Mouse (Mus musculus) adrenal gland, postnatal 36 days (tissue): ENCODE measurements around the gene Ada. TPM values are rescaled to one million over a fixed set of nuclear protein-coding genes. Genes with fewer than 3 reads are reported as not detected.
"Not testable (repeated sequence)": the region's sequence is repeated elsewhere in the genome, so short reads cannot be mapped to it uniquely, and the experiment has no call there.

ENCODE experiments used
- DNase-seq, 2 experiments: peaks; one replicate each; pipeline ENCODE4 v3.0.0; 2021; ENCODE audit warnings: mixed read lengths in 1 of 2
- total RNA-seq, 2 experiments: library from RNA; stranded (reverse); gene quantifications; 2 replicates each; pipeline ENCODE4 v1.2.3; 2021

The Ada gene
- total RNA-seq, 2 experiments from 2014 or later = 3.6 to 4.9 TPM

DNA sequence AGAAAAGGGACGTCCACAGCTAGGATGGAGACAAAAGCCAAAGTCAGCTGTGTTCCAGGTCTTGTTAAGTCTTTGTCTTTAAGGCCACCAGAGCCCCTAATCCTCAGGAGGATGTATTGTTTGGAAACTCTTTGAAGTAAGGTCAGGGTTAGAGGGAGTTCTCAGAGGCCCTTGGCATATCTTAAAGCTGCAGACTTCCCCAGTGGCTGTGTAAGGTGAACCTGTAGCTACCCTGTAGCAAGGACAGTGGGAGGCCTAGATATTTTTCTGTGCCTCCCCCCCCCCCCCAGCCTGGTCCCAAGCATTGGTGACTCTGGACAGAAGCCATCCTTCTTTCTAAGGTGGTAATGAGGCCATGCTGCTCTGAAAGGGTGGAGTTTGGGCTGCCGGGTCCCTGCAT is 53.3 kb downstream of the Ada start:
- no peak for DNase-seq

DNA sequence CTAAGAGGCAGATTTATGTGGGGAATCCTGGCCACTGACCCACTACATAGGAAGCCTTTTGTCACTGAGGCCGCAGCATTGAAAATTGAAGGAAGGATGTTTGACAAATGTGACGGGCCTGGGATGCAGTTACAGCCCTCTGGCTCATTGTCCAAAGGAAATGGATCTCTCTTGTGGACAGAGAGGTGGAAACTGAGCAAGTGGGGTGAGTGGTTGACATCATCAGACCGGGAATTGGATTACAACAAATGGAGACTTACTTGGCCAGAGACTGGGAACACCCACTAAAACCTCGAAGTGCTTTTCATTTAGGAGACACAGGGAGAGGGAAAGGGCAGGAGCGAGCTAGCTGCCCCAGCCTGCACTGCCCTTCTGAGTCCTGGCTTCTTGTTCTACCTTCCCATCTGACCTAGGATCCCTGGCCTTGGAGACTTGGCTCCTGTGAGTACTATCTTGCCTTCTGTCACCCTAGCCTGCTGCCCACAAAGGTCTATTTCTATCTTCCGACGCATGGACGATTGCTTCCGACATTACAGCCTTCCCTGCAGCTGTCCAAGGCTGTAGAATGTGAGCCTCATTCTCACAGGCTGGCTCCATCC is 56.2 kb downstream of the Ada start:
- DNase-seq = no peak

DNA sequence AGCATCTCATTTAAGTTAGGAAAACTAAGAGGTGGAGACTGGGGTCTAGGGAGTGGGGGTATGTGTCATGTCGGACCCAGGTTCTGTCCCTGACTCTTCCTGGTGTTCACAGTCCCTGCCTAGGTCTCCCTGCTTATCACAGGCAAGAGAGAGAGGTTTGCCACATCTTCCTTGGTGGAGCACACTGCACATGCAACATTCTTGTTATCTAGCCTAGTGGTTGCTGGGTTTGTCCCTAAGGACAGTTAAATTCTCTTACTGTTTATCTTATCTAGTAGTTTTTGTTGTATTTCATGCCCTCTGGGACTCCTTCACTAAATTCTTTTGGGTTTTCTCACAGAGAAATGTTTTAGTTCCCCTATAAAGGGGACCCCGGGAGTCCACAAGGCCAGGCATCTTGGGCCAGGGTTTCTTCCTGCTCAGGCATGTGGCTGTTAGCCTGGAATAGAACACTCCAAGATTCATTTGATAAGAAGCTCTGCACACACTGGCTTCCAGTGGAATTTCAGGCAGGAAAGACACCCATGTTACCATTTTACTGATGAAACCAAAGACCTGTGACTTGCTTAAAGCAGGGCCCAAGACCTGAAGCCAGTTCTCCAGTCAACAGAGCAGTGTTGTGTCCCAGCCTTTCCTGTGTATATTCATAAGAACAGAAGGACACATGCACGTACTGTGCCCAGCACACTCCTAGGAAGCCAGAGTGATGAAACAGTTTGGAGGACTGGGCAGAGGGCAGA is 57.0 kb downstream of the Ada start:
- DNase-seq = no peak

DNA sequence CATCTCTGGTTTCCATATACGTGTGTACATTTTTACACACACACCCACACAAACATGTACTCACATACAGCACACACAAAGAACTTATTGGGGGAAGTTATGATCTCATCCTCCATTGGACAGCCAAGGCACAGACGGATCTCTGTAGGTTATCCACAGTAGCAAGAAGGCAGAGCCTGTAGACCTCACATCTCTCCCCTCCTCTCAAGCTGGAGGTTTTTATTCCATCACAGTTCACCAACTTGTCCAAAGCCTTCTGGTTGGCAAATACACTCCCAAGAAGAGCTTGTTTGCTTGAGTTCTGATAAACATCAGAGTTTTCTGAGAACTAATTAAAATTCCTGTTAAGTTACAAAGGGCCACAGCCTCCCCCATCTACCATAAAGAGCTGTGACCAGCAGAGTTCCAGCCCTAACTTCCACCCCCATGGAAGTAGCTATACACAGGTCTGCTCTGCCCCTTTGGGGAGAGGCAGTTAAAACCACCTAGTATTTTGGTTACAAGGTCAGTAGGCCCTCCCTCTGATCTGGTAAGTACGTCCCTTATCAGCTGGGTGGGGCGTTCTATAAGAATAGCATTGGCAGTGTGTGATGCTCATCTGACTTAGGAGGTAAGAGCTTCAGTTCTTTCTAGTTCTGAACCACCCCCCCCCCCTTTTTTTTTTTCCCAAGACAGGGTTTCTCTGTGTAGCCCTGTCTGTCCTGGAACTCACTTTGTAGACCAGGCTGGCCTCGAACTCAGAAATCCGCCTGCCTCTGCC is 58.0 kb downstream of the Ada start:
- no peak for DNase-seq

DNA sequence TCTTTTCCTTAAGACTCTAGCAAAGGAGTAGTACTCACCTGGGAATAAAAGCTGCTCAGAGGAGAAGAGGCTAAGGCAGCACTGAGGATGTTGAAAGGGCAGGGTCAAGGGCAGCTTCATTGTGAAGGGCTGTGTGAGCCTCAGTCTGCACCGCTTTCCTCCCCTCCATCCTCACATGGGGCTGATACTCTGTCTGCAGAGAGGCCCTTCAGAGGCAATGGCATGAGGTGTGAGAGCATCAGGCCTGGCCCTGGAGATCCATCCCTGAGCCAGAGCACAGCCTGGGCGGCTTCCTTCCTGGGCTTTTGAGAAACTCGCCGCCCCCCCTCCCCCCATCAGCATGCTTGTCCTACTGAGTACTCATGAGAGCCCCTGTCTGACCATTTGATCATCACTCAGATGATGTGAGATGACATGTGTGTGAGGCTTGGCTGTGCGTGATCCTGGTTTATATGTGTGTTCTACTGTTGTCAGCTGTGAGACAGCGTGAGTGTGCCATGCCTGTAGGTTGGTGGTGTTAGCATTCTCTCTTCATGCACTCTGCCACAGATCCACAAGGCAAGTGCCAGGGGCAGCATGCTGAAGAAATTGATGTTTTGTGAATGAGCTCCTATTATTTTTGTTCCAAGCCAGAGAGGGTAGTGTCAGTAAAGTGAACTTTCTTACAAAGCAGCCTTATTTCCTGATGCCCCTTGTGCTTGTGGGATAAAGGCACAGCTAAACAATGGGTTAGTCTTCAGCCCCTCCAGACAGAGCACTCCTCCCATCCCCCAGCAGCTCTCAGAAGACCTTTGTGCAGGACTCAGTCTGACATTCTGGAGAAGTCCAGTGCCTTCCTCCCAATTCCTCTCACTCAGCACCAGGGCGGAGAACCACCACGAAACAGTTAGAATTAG is 59.4 kb downstream of the Ada start:
- no peak for DNase-seq

DNA sequence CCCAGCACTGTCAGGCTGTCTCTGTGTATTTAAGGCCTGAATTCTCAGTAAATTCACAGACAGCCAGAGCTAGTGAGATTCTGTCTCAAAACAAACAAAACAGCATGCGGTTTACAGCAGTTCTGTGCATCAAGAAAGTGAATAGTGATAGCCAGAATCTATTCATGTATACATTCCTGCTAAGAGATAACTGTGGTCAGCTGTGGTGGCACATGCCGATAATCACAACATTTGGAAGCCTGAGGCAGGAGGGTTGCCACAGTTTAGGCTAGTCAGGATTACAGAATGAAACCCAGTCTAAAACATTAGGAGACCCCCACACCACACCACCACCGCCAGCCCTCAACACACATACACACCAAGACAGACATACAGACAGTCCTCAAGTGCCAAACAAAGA is 60.3 kb downstream of the Ada start:
- no peak for DNase-seq

DNA sequence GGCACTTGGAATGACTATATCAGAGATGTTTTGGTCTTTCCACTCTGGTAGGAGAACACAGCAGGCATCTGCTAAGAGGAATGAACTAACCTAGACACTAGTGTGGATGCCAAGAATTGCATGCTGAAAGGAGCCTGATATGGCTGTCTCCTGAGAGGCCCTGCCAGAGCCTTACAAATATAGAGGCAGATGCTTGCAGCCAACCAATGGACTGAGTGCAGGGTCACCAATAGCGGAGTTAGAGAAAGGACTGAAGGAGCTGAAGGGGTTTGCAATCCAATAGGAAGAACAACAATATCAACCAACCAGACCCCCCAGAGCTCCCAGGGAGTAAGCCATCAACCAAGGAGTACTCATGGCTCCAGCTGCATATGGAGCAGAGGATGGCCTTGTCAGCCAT is 61.7 kb downstream of the Ada start:
- not testable (repeated sequence) for DNase-seq

DNA sequence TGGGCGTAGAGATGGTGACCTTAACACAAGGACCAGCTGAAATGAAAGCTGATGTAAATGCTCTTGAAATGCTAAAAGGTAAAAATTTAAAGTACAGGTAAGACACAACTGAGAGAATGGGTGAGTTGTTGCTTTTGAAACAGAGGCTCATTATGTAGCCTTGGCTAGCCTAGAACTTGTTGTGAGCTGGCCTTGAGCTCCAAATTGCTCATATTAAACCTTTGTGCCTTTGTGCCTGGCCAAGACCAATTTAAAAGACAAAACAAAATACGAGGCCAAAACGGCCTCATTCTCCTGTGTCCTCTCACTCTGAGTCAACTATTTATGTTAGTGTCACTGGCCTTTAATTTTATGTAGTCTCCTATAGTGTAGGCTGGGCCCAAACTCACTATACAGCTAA is 63.2 kb downstream of the Ada start:
- DNase-seq = no peak

DNA sequence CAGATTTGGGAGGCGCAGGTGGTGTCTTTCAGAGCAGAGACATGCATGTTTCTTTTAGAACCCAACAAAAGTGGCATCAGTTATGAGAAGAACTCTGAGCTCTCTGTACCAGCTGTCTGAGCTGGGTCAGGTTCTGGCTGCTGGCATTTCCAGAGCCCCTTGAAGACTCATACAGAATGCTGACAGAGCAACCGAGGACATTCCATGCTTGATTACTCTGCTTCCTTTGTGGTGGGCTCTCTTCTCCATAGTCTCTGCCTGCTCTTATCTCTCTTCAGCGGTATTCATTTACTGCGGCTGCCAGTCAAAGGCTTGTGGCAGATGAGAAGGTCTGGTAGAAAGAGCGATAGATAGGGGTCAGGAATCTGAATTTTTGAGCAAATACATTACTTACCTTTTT is 63.8 kb downstream of the Ada start:
- no peak for DNase-seq

DNA sequence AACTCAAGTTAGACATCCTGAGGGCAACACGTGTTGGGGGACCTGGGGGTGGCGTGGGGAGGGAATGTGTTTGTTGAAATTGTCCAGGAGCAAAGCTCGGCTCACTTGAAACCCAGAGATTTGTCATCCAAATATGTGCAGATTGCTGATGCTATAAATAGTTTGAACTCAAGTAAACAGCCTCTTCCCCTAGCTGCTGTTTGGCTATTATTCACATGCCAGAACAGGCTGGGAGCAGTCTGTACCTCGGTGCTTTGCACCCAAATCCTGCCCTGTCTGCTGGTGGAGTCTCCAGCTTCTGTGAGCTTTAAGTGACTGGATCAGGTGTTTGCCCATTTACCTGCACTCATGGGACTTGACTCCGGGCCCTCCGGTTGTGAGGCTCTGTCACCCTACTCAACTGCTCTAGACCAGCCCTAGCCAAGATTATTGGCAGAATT is 64.3 kb downstream of the Ada start:
- DNase-seq = peak in 1 of 2 experiments; percentile 47

DNA sequence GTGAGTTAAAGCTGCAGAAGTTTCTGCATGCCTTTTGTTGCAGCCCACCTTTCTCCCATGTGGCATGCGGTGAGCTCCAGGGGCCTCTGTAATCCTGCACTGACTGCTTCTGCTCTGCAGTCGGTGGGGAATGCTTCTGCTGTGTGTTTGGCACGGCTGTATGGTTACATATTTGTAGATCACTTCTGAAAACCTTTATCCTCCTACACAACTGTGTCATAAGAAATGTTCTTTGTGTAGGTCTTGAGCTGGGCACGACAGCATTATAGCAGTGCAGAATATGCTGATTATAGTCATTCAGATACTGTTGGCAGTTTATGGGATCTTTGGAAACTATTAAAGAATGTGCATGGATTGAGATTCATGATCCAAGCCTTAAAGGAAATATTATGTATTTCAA is 64.8 kb downstream of the Ada start:
- DNase-seq = no peak

DNA sequence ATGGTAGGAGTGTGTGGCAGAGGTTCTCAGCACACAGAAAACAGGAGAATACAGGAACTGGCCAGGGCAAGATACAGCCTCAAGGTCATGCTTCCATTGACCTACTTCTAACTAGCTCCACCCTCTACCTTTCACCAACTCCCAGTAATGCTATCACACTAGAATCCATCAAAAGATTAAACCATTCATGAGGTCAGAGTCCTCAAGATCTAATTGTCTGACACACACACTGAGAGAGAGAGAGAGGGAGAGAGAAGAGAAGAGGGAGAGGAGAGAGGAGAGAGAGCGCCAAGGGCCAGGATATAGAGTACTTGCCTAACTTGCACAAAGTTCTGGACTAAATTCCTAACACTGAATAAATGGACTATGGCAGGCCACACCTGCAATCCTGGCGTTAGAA is 67.7 kb downstream of the Ada start:
- DNase-seq = no peak

DNA sequence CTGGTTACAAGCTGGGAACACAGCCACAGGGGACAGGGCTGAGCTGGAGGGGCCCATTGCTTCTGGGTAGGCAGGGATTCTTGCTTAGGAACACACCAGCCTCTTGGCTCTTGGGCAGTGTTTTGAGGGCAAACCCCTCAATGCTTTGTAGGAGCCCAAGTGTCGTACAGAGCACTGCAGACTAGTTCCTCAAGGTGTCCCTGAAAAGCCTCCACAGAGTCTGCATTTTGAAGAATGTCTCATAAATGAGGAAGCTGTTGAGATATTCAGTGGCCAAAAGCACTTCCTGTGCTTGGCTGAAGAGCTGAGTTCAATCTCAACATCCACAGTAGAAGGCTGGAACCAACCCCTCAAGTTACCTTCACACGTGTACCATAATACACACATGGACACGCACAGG is 73.3 kb downstream of the Ada start:
- no peak for DNase-seq

Other genes starting within 250 kb of the Ada start
- under 1 TPM in 1 of 2 experiments, not detected in 1; 0.40 TPM for gene Hnf4a, start 243.4 kb downstream of the Ada start, total RNA-seq
- gene Ttpal, start 147.9 kb downstream of the Ada start, total RNA-seq = 10 to 100 TPM; 22.7 to 34.8 TPM
- gene Serinc3, start 105.1 kb downstream of the Ada start, total RNA-seq = 100 to 1,000 TPM; 565 to 629 TPM
- 10 to 100 TPM; 45.0 to 46.0 TPM for gene Pkig, start 91.9 kb downstream of the Ada start, total RNA-seq
- gene Ccn5, start 70.6 kb upstream of the Ada start, total RNA-seq = under 1 TPM in 1 of 2 experiments, not detected in 1; 0.63 TPM
- gene Kcnk15, start 103.4 kb upstream of the Ada start, total RNA-seq = not detected
- 100 to 1,000 TPM; 171 to 180 TPM for gene Rims4, start 168.4 kb upstream of the Ada start, total RNA-seq
- 100 to 1,000 TPM; 264 to 302 TPM for gene Ywhab, start 244.7 kb upstream of the Ada start, total RNA-seq